Comparison of ENCODE assay signal across 13 mouse cellular contexts in genomic region chr2:180234980-180235379, GRCm38 (mm10). TPM values are rescaled to one million over a fixed set of nuclear protein-coding genes. Genes with fewer than 3 reads are reported as not detected.
A peak's percentile ranks its signal among the peaks of the same experiment; 100 is the strongest.
DNase-seq lines count a peak whose midpoint lies in the region; ATAC-seq and TF ChIP-seq lines count a peak whose summit lies in the region.
"Had no signal": no experiment of that assay in that cellular context is flagged by ENCODE, and none has a peak within 500 bp of the region (broad histone marks: within the 10 kb centered on the region; RNA-seq: fewer than 3 reads in every experiment).

No protein-coding gene starts in this region.

- ATAC-seq in forebrain, embryonic 16.5 days, result no peak
- peak; percentile 75 for ATAC-seq in heart, postnatal 0 days (ENCODE audit: insufficient read depth, low read depth)
- ATAC-seq in liver, embryonic 15.5 days (ENCODE audit: insufficient read depth), result no peak

- H3K36me3 ChIP-seq in forebrain, embryonic 10.5 days (replicated peaks), result no peaks in the 10 kb centered on the region
- H3K36me3 ChIP-seq in forebrain, embryonic 16.5 days (ENCODE audit: control insufficient read depth, insufficient read depth), result no peaks in the 10 kb centered on the region
- no peaks in the 10 kb centered on the region; the same call in 1 of the 2 replicates for H3K36me3 ChIP-seq in E14TG2a.4 (ENCODE audit: insufficient read depth, low read length)
- no peaks in the 10 kb centered on the region for H3K36me3 ChIP-seq in heart, postnatal 0 days (replicated peaks; ENCODE audit: control insufficient read depth, insufficient read depth, low read length)
- H3K36me3 ChIP-seq in liver, embryonic 15.5 days (replicated peaks), result no peaks in the 10 kb centered on the region
- H3K36me3 ChIP-seq: hindbrain, embryonic 15.5 days had no signal

- no peak overlapping the region for H3K4me2 ChIP-seq in forebrain, embryonic 16.5 days (ENCODE audit: low read length)
- no peak overlapping the region for H3K4me2 ChIP-seq in heart, postnatal 0 days (ENCODE audit: low read depth, low read length)
- peak overlapping the region; percentile 46 for H3K4me2 ChIP-seq in liver, embryonic 15.5 days
- H3K4me2 ChIP-seq: hindbrain, embryonic 15.5 days had no signal

- TF ChIP-seq CTCF in E14TG2a.4 (conservative IDR thresholded peaks at IDR 0.05; ENCODE audit: low read length), result no peak
- TF ChIP-seq CTCF in heart, postnatal 0 days (IDR thresholded peaks at IDR 0.05; ENCODE audit: low read depth), result no peak

- DNase-seq in forebrain, embryonic 10.5 days (ENCODE audit: extremely low spot score, low spot score), result no peak
- no peak for DNase-seq in heart, postnatal 0 days (ENCODE audit: low spot score)
- no peak for DNase-seq in gastrocnemius, postnatal 36 days
- no peak for DNase-seq in ovary, postnatal 10 days (ENCODE audit: low spot score)
- no peak for DNase-seq in left cerebral cortex, postnatal 4 days
- DNase-seq: cerebellum, adult 2 months had no signal

- H3K9me3 ChIP-seq in forebrain, embryonic 10.5 days, result no peaks in the 10 kb centered on the region
- H3K9me3 ChIP-seq in forebrain, embryonic 16.5 days (ENCODE audit: control insufficient read depth, low read length), result no peaks in the 10 kb centered on the region
- no peaks in the 10 kb centered on the region for H3K9me3 ChIP-seq in E14TG2a.4 (ENCODE audit: low read length)
- H3K9me3 ChIP-seq in heart, postnatal 0 days (replicated peaks; ENCODE audit: control insufficient read depth, low read length), result no peaks in the 10 kb centered on the region
- H3K9me3 ChIP-seq in liver, embryonic 15.5 days (replicated peaks), result no peaks in the 10 kb centered on the region
- H3K9me3 ChIP-seq: hindbrain, embryonic 15.5 days had no signal

- no peak overlapping the region for H3K4me3 ChIP-seq in forebrain, embryonic 10.5 days
- H3K4me3 ChIP-seq in forebrain, embryonic 16.5 days (replicated peaks; ENCODE audit: low read length), result no peak overlapping the region
- peak overlapping the region; percentile 68 for H3K4me3 ChIP-seq in E14TG2a.4 (replicated peaks; ENCODE audit: low read length)
- H3K4me3 ChIP-seq in heart, postnatal 0 days (ENCODE audit: low read depth, low read length), result no peak overlapping the region
- no peak overlapping the region for H3K4me3 ChIP-seq in liver, embryonic 15.5 days (replicated peaks)
- H3K4me3 ChIP-seq: hindbrain, embryonic 15.5 days had no signal

- H3K27me3 ChIP-seq in forebrain, embryonic 10.5 days (ENCODE audit: poor library complexity, severe bottlenecking), result no peaks in the 10 kb centered on the region
- no peaks in the 10 kb centered on the region for H3K27me3 ChIP-seq in forebrain, embryonic 16.5 days (replicated peaks; ENCODE audit: control insufficient read depth, insufficient read depth, low read length)
- no peaks in the 10 kb centered on the region for H3K27me3 ChIP-seq in E14TG2a.4 (ENCODE audit: insufficient read depth, low read length)
- no peaks in the 10 kb centered on the region for H3K27me3 ChIP-seq in heart, postnatal 0 days (ENCODE audit: control insufficient read depth, insufficient read depth, low read length)
- no peaks in the 10 kb centered on the region for H3K27me3 ChIP-seq in liver, embryonic 15.5 days
- H3K27me3 ChIP-seq: hindbrain, embryonic 15.5 days had no signal

- H3K4me1 ChIP-seq in forebrain, embryonic 10.5 days, result peaks cover 13% of the 10 kb centered on the region
- no peaks in the 10 kb centered on the region for H3K4me1 ChIP-seq in forebrain, embryonic 16.5 days (replicated peaks; ENCODE audit: control insufficient read depth, insufficient read depth, low read length)
- peaks cover 94% of the 10 kb centered on the region for H3K4me1 ChIP-seq in E14TG2a.4 (replicated peaks; ENCODE audit: low read depth, low read length)
- peaks cover 15% of the 10 kb centered on the region; the same call in 1 of the 2 replicates for H3K4me1 ChIP-seq in heart, postnatal 0 days (ENCODE audit: control insufficient read depth, insufficient read depth)
- H3K4me1 ChIP-seq in liver, embryonic 15.5 days (replicated peaks), result peaks cover 60% of the 10 kb centered on the region
- H3K4me1 ChIP-seq: hindbrain, embryonic 15.5 days had no signal

- H3K9ac ChIP-seq in forebrain, embryonic 16.5 days (replicated peaks; ENCODE audit: low read depth, low read length), result no peak overlapping the region
- no peak overlapping the region for H3K9ac ChIP-seq in heart, postnatal 0 days (replicated peaks; ENCODE audit: low read depth, low read length)
- H3K9ac ChIP-seq in liver, embryonic 15.5 days, result no peak overlapping the region
- H3K9ac ChIP-seq: hindbrain, embryonic 15.5 days had no signal

- 64% methylated on average over 6 of the region's 6 CpGs for WGBS in forebrain, embryonic 10.5 days
- 52% methylated on average over 6 of the region's 6 CpGs for WGBS in forebrain, embryonic 16.5 days
- 22% methylated on average over 6 of the region's 6 CpGs for WGBS in heart, postnatal 0 days
- 55% methylated on average over 6 of the region's 6 CpGs for WGBS in liver, embryonic 15.5 days (ENCODE audit: insufficient replicate concordance)

- intact Hi-C loops in gastrocnemius, postnatal 36 days (cut with DNase I), result no loop called here
- intact Hi-C loops in left cerebral cortex, postnatal 4 days (cut with DNase I), result no loop called here

- no peak for TF ChIP-seq EP300 in heart, postnatal 0 days (IDR thresholded peaks at IDR 0.05; ENCODE audit: low read depth)

- peak overlapping the region; percentile 45; the same call in 1 of the 2 replicates for H3K27ac ChIP-seq in forebrain, embryonic 10.5 days
- H3K27ac ChIP-seq in forebrain, embryonic 16.5 days (ENCODE audit: low read length), result no peak overlapping the region
- peak overlapping the region; percentile 71 for H3K27ac ChIP-seq in heart, postnatal 0 days (ENCODE audit: low read depth)
- H3K27ac ChIP-seq in liver, embryonic 15.5 days (replicated peaks), result 0 out of 2 replicates have a peak overlapping the region, but pooled peaks have one; percentile 92
- H3K27ac ChIP-seq: hindbrain, embryonic 15.5 days; macrophage had no signal

RNA-seq across cellular contexts. Expression of gene Lama5, which starts 9.3 kb away (rescaled TPM):
- polyA plus RNA-seq in forebrain, embryonic 10.5 days (2016; fragmentation: Nextera tagmentation; extraction: Ambion mirVana), result 10.7 and 11.2 TPM in 2 replicates
- polyA plus RNA-seq in forebrain, embryonic 16.5 days (2015; fragmentation: Nextera tagmentation; extraction: Ambion mirVana), result 3.0 and 3.2 TPM in 2 replicates
- total RNA-seq in heart, postnatal 0 days (2014; rRNA removed; ENCODE audit: low replicate concordance), result 69.6 and 95.7 TPM in 2 replicates
- 16.6 and 16.9 TPM in 2 replicates for polyA plus RNA-seq in heart, postnatal 0 days (2015; fragmentation: Nextera tagmentation; extraction: Ambion mirVana)
- 1.6 and 1.9 TPM in 2 replicates for polyA plus RNA-seq in liver, embryonic 15.5 days (2015; fragmentation: Nextera tagmentation; extraction: Ambion mirVana)
- total RNA-seq in gastrocnemius, postnatal 36 days (2021), result 10 to 100 TPM in 1 of 2 experiments, 1 to 10 TPM in 1; 8.7 to 11.2 TPM
- 1 to 10 TPM; 6.3 to 6.5 TPM for total RNA-seq in left cerebral cortex, postnatal 4 days (2021)
- polyA plus RNA-seq: macrophage had no signal

RNA-seq across cellular contexts. Expression of gene Rps21, which starts 22.2 kb away (rescaled TPM):
- polyA plus RNA-seq in forebrain, embryonic 10.5 days (2016; fragmentation: Nextera tagmentation; extraction: Ambion mirVana), result 560 and 577 TPM in 2 replicates
- 305 and 334 TPM in 2 replicates for polyA plus RNA-seq in forebrain, embryonic 16.5 days (2015; fragmentation: Nextera tagmentation; extraction: Ambion mirVana)
- total RNA-seq in heart, postnatal 0 days (2014; rRNA removed; ENCODE audit: low replicate concordance), result 706 and 957 TPM in 2 replicates
- polyA plus RNA-seq in heart, postnatal 0 days (2015; fragmentation: Nextera tagmentation; extraction: Ambion mirVana), result 356 and 378 TPM in 2 replicates
- 223 and 320 TPM in 2 replicates for polyA plus RNA-seq in liver, embryonic 15.5 days (2015; fragmentation: Nextera tagmentation; extraction: Ambion mirVana)
- 100 to 1,000 TPM; 310 to 370 TPM for total RNA-seq in gastrocnemius, postnatal 36 days (2021)
- 100 to 1,000 TPM; 616 to 687 TPM for total RNA-seq in left cerebral cortex, postnatal 4 days (2021)

RNA-seq across cellular contexts. Expression of gene Cables2, which starts 38.3 kb away (rescaled TPM):
- polyA plus RNA-seq in forebrain, embryonic 10.5 days (2016; fragmentation: Nextera tagmentation; extraction: Ambion mirVana), result 9.2 and 12.0 TPM in 2 replicates
- polyA plus RNA-seq in forebrain, embryonic 16.5 days (2015; fragmentation: Nextera tagmentation; extraction: Ambion mirVana), result 16.1 and 18.5 TPM in 2 replicates
- 14.6 and 15.3 TPM in 2 replicates for total RNA-seq in heart, postnatal 0 days (2014; rRNA removed; ENCODE audit: low replicate concordance)
- polyA plus RNA-seq in heart, postnatal 0 days (2015; fragmentation: Nextera tagmentation; extraction: Ambion mirVana), result 6.2 and 6.5 TPM in 2 replicates
- polyA plus RNA-seq in liver, embryonic 15.5 days (2015; fragmentation: Nextera tagmentation; extraction: Ambion mirVana), result 3.4 and 3.5 TPM in 2 replicates
- 10 to 100 TPM in 1 of 2 experiments, 1 to 10 TPM in 1; 9.7 to 11.5 TPM for total RNA-seq in gastrocnemius, postnatal 36 days (2021)
- 10 to 100 TPM; 47.2 to 48.6 TPM for total RNA-seq in left cerebral cortex, postnatal 4 days (2021)

RNA-seq across cellular contexts. Expression of gene Rbbp8nl, which starts 54.7 kb away (rescaled TPM):
- 0.32 and 0.35 TPM in 2 replicates for polyA plus RNA-seq in forebrain, embryonic 10.5 days (2016; fragmentation: Nextera tagmentation; extraction: Ambion mirVana)
- polyA plus RNA-seq in forebrain, embryonic 16.5 days (2015; fragmentation: Nextera tagmentation; extraction: Ambion mirVana), result not detected in 2 replicates
- total RNA-seq in heart, postnatal 0 days (2014; rRNA removed; ENCODE audit: low replicate concordance), result not detected in 2 replicates
- not detected in 2 replicates for polyA plus RNA-seq in heart, postnatal 0 days (2015; fragmentation: Nextera tagmentation; extraction: Ambion mirVana)
- polyA plus RNA-seq in liver, embryonic 15.5 days (2015; fragmentation: Nextera tagmentation; extraction: Ambion mirVana), result not detected in 2 replicates
- total RNA-seq in gastrocnemius, postnatal 36 days (2021), result not detected
- not detected for total RNA-seq in left cerebral cortex, postnatal 4 days (2021)
- polyA plus RNA-seq: cerebellum, adult 2 months; hindbrain, embryonic 15.5 days; macrophage; neural tube, embryonic 11.5 days; spleen, adult 2 months had no signal
